12 mouse cellular contexts compared by ENCODE assay signal in genomic region chr4:116291561-116291960, GRCm38 (mm10).
A peak's percentile ranks its signal among the peaks of the same experiment; 100 is the strongest.
DNase-seq lines count a peak whose midpoint lies in the region.
"Had no signal": no experiment of that assay in that cellular context is flagged by ENCODE, and none has a peak within 500 bp of the region (broad histone marks: within the 10 kb centered on the region; RNA-seq: fewer than 3 reads in every experiment).

No protein-coding gene starts in this region.

- peak; percentile 64 for DNase-seq in heart, adult 11 months
- no peak for DNase-seq in heart, adult 18-20 months
- peak; percentile 63 for DNase-seq in right cerebral cortex, adult 18-20 months
- no peak for DNase-seq in right cerebral cortex, postnatal 10 days (ENCODE audit: low spot score in 2 of 2)
- peak; percentile 54 for DNase-seq in cerebellum, adult 8-10 months
- DNase-seq in right cerebral cortex, postnatal 36 days (ENCODE audit: low spot score in 2 of 2), result peak; percentile 43 to 56
- DNase-seq in lung, postnatal 25 days (ENCODE audit: low spot score), result no peak
- no peak for DNase-seq in kidney, postnatal 14 days
- DNase-seq: gastrocnemius, postnatal 36 days; kidney, adult 11 months; kidney, postnatal 36 days; lung, postnatal 4 days had no signal

Comparison
In these comparisons a context has a peak if more than half of its experiments do, and no peak if none do; other contexts are left out.
1. DNase-seq: peak in heart, adult 11 months (single experiment), right cerebral cortex, adult 18-20 months (single experiment), cerebellum, adult 8-10 months (single experiment) and right cerebral cortex, postnatal 36 days (2 of 2); none in heart, adult 18-20 months (0 of 2), right cerebral cortex, postnatal 10 days (0 of 2), lung, postnatal 25 days (single experiment) and kidney, postnatal 14 days (single experiment).